Mouse (Mus musculus): ENCODE data around the gene Eif2a.

DNA sequence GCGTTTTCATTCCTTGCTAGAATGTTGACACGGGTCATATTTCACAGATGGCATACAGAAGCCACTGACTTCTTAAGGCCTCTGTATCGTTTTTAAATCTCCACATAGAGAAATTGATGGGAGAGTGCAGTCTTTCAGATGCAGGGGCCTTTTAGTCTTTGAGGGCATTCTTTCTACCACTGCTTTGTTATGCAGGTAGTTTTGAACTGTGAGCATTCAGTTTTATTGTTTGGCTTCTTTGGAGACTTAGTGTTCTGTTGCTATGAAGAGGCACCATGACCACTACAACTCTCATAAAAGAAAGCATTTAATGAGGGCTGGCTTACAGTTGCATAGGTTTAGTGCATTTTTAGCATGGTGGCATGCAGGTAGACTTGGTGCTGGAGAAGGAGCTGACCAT lies 11.0 kb downstream of the Eif2a start:
- TF ChIP-seq ZC3H11A (IDR thresholded peaks at IDR 0.05; ENCODE audit: borderline replicate concordance, low read depth, low read length) (no peak), HCFC1 (IDR thresholded peaks at IDR 0.05; ENCODE audit: borderline replicate concordance, insufficient read depth, low read length) (no peak), MAFK (IDR thresholded peaks at IDR 0.05; ENCODE audit: insufficient read depth, low read depth, low read length) (no peak), ZNF384 (IDR thresholded peaks at IDR 0.05; ENCODE audit: low read depth, low read length) (no peak)
